Mouse (Mus musculus) macrophage (primary cell): Measurements from ENCODE around the gene Usp50. TPM values are rescaled to one million over a fixed set of nuclear protein-coding genes. Genes with fewer than 3 reads are reported as not detected.

ENCODE experiments used
- H3K27ac ChIP-seq: fragments of 350-480 bp; formaldehyde crosslinking; 2 replicates; pipeline ENCODE4 v1.9.0; 2021
- H3K36me3 ChIP-seq: fragments of 350-480 bp; formaldehyde crosslinking; 2 replicates; pipeline ENCODE4 v1.9.0; 2021; ENCODE audit errors: inconsistent target
- H3K4me3 ChIP-seq: fragments of 350-480 bp; formaldehyde crosslinking; 2 replicates; pipeline ENCODE4 v1.9.0; 2021; ENCODE audit errors: inconsistent target
- H3K79me2 ChIP-seq: fragments of 350-480 bp; formaldehyde crosslinking; 2 replicates; pipeline ENCODE4 v1.9.0; 2021; ENCODE audit errors: inconsistent target
- WGBS: methylation state at CpG from one replicate; pipeline ENCODE4 v1.1.7; 2026; ENCODE audit warnings: inconsistent platforms; ENCODE audit not compliant: missing documents; 5-methylcytosine and 5-hydroxymethylcytosine counted together
- polyA plus RNA-seq: library from polyadenylated mRNA; stranded (reverse); fragments of 250-400 nt; gene quantifications from 3 replicates; pipeline ENCODE4 v1.2.4, GENCODE M21; 2018; ENCODE audit warnings: inconsistent platforms

Usp50 gene
- polyA plus RNA-seq, 1 experiment from 2014 or later = not detected

DNA sequence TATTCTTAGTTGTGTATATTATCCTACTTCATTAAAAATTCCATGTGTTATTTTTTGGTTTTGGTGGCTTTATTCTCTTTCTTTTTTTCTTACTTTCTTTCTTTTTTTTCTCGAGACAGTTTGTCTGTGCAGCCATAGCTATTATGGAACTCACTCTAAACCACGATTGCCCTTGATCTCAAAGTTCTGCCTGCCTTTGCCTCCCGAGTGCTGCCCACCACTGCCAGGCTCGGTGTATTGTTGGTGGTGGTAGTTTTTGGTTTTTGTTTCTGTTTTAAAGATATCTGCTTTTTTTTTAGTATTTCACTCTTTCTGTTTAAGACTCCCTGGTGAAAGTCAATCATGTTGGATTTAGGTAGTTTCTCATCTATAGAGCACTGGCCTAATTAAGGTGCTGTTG, 74.9 kb downstream of the Usp50 start:
- Histone ChIP-seq H3K27ac (0 out of 2 replicates have a peak overlapping the region, but pooled peaks have one; percentile 63), H3K4me3 (peak overlapping the region; percentile 65), H3K79me2 (peaks cover 59% of the 10 kb centered on the region), H3K36me3 (no peaks in the 10 kb centered on the region)
- 0% methylated on average over 2 of the region's 4 CpGs for whole genome bisulfite sequencing

DNA sequence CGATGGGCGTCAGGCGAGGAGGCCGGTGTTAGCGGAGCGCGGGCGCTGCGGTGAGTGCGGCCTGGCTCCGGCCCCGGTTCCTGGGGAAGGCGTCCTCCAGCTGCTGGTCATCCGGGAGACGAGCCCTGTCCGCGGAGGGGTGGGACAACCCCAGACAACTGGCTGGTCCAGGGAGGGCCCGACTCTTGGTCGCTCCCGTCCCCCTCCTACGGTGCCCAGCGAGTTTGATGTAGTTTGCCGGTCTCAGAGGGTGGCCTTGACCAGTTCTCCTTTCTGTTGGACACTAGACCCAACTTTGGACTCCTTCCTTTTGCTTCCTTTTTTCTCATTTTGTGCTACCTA, 75.9 kb downstream of the Usp50 start:
- Histone ChIP-seq H3K79me2 (peaks cover 51% of the 10 kb centered on the region), H3K27ac (peak overlapping the region; percentile 63), H3K36me3 (no peaks in the 10 kb centered on the region), H3K4me3 (peak overlapping the region; percentile 65)
- WGBS = under 1% methylated on average over 22 of the region's 23 CpGs

DNA sequence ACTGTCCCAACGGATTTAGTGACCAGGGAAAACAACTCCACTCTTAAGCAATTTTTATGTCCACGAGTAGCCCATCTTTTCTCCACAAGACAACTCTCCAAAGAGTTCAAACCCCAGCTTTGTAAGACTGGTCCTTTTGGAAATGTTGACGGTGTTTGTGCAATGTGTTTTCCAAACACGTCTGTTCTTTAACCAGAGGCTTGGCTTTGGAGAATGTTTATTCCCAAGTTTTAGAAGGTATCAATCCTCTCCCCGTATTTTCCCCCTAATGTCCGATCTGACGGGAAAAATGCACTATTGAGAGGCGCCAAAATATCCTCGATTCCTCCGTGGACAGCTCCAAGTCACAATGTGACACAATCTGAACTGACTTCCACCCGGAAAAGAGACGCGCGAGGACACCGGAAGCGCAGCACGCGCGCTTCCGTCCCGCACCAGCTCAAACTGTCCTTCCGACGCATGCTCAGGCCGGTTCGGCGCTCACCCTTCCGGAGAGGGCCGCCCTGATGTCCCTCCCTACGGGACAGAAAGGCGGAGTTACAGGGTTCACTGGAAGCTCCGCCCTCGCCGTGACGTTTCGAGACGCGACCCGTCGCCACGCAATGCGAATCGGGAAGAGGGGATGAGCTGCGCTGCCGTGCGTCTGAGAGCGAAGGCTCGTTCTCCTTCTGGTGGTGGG, 76.4 kb downstream of the Usp50 start, which contains the start of gene Usp8:
TSS of gene Usp8 (plus strand) at position 570 of the 679 bp plus-strand sequence.
- Histone ChIP-seq H3K36me3 (no peaks in the 10 kb centered on the region), H3K27ac (peak within 1 kb of the TSS; percentile 63), H3K4me3 (peak within 1 kb of the TSS; percentile 65), H3K79me2 (peaks cover 46% of the 10 kb centered on the region)
- 4% methylated on average over 47 of the region's 47 CpGs for WGBS

DNA sequence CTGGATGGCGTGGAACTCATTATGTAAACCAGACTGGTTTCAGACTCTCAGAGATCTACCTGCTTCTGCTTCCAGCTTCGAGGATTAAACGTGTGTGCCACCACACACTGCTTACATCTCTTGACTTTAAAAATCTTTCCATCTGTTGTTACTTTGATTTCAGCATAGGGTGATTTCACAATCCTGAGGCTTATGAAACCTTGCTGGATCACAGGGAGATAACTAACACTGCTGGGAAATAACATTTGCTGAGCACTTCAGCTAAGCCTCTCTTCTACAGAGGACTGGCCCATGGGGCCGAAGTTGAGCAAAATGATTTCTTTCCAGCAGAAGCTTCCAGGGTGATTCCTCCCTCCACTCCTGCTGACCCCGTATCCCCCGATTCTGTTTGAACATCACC, 88.0 kb downstream of the Usp50 start:
- WGBS = 49% methylated on average over 6 of the region's 6 CpGs
- H3K79me2 ChIP-seq = no peaks in the 10 kb centered on the region
- H3K4me3 ChIP-seq = no peak overlapping the region
- no peaks in the 10 kb centered on the region for H3K36me3 ChIP-seq
- H3K27ac ChIP-seq = no peak overlapping the region

DNA sequence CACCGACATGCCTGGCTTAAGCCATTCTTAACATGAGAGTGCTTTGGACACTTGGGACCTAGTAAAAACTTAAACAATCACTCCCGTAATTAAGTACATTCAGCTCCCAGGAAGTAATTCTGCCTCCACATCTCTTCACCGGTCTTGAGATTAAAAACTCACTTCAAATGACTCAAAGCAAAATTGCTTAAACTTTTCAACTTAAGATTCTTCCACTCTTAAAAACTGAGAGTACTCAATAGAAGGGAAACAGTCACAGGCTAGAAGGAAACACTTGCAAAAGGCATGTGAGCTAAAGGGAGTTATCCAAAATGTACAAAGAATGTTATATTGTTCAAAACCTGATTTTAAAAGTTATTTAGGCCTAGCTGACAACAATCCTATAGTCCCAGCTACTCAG, 92.0 kb downstream of the Usp50 start:
- H3K4me3 ChIP-seq = no peak overlapping the region
- WGBS = 94% methylated on average over 3 of the region's 3 CpGs
- H3K79me2 ChIP-seq = no peaks in the 10 kb centered on the region
- H3K27ac ChIP-seq = no peak overlapping the region
- H3K36me3 ChIP-seq = no peaks in the 10 kb centered on the region

DNA sequence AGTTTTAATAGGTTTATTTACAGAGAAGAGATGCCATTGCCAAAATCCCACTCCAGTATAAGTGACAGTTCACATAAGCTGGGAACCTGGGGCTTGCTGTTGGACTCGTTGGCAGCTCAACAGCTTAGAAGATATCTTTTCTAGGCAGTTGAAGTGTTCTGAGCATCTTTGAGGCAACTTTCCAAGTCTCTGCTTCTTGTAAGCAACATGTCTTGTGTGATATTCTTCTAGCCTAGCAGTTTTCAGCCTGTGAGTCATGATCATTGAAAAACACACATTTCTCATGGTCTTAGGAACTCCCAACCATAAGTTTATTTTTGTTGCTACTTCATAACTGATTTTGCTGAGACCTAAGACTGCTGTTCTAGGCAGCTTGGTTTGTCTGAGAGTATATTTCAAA, 100.3 kb downstream of the Usp50 start:
- no peak overlapping the region for H3K4me3 ChIP-seq
- peak overlapping the region; percentile 86 for H3K27ac ChIP-seq
- 85% methylated on average over 1 of the region's 1 CpGs for WGBS
- no peaks in the 10 kb centered on the region for H3K36me3 ChIP-seq
- peaks cover 56% of the 10 kb centered on the region for H3K79me2 ChIP-seq

DNA sequence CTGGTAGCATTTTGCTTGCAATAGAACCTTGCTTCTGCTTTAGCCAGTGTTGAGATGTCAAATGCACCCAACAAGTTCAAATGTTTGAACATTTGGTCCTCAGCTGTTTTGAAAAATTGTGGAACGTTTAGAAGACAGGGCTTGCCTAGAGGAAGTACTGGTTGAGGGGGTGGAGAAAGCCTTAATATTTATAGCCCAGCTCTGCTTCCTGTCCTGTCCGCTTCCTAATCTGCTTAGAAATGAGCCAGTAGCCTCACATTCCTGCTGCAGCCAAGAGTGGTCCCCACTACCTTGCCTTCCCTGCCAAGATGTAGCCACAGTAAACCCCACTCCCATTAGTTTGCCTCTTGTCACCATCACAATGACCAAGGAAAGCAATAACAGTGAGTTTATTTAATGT, 100.9 kb downstream of the Usp50 start:
- Histone ChIP-seq H3K4me3 (no peak overlapping the region), H3K36me3 (no peaks in the 10 kb centered on the region), H3K79me2 (peaks cover 62% of the 10 kb centered on the region), H3K27ac (peak overlapping the region; percentile 86)
- WGBS = 0% methylated on average over 2 of the region's 2 CpGs

DNA sequence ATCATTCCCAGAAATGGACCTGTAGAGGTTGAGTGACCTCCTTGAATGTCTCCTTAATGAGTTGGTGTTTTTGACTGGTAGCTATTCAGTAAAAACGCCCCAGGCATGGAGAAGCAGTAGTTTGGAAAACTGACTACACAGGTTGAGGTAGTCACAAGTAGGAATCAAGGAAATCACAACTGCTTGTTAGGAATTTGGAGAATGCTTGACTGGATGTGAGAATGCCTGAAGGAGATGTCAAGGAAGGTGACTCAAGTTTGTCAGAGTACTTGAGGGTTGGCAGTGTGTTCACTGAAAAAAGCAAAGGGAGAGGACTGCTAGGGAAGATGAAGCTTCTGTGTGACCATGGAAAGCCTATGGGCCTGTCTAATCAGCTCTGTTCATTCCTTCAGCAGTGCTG, 105.9 kb downstream of the Usp50 start:
- H3K36me3 ChIP-seq = no peaks in the 10 kb centered on the region
- 82% methylated on average over 1 of the region's 1 CpGs for WGBS
- peaks cover 82% of the 10 kb centered on the region for H3K79me2 ChIP-seq
- H3K27ac ChIP-seq = no peak overlapping the region
- no peak overlapping the region for H3K4me3 ChIP-seq

DNA sequence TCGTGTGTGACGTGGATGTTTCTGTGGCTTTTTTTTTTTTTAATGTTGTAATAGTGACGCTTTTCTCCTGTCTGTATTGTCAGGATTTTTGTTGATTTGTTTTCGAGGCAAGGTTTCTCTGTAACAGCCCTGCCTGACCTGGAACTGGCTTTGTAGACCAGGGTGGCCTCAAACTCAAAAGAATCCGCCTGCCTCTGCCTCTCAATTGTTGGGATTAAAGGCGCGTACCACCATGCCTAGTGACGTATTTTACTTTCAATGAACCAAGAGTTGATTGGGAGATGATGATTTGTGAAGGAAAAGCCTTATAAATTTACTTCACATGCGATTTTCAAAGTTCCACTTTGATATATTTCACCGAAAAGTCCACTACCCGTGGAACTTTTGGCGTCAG, 107.2 kb downstream of the Usp50 start, which contains the start of gene Gabpb1:
TSS of gene Gabpb1 (minus strand) at position 216 of the 394 bp plus-strand sequence.
- peak within 1 kb of the TSS; percentile 96 for H3K4me3 ChIP-seq
- H3K36me3 ChIP-seq = no peaks in the 10 kb centered on the region
- H3K27ac ChIP-seq = peak within 1 kb of the TSS; percentile 85
- peaks cover 89% of the 10 kb centered on the region for H3K79me2 ChIP-seq
- WGBS = 14% methylated on average over 12 of the region's 12 CpGs

DNA sequence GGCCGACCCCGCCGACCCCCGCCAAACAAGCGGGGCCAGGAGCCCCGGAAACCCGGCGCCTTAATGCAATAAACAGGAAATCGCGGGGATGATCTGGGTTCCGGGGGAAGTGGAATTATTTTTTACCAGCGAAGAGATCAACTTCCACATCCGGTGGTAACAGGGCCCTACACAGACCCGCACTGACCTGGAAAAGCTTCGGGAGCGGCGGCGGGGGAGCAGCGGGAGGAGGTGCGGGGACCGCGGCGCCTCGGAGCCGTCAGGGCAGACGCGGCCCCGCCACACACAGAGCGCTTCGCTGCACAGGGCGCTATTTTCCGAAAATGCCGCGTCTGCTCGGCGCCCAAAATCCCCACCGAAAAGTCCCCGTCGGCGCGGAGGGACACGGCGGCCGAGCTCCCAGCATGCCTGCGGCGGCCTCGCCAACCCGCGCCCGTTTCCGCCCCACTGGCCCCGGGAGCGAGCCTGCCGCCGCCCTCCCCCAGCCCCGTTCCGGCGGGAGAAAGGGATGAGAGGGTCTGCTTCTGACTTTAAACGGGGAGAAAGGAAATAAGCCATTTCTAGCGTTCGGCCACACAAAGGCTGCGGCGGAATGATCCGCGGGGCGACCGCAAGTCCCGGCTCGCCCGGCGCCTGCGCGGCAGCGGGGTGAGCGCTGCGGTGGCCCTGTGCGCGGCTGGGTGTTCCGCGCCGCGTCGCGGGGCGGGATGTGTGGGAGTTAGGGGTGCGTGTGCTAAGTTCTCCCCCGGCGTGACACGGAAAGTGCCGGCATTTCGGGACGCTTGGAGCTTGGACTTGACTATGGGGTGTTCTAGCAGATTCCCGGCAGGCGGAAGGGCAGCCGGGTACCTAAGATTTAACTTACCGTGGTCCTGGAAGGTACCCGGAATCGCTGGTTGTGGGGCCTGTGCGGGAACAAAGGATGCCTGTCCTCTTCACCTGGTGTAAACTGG, 107.8 kb downstream of the Usp50 start:
- Histone ChIP-seq H3K36me3 (no peaks in the 10 kb centered on the region), H3K27ac (peak overlapping the region; percentile 85), H3K79me2 (peaks cover 89% of the 10 kb centered on the region), H3K4me3 (peak overlapping the region; percentile 96)
- WGBS = under 1% methylated on average over 99 of the region's 99 CpGs

DNA sequence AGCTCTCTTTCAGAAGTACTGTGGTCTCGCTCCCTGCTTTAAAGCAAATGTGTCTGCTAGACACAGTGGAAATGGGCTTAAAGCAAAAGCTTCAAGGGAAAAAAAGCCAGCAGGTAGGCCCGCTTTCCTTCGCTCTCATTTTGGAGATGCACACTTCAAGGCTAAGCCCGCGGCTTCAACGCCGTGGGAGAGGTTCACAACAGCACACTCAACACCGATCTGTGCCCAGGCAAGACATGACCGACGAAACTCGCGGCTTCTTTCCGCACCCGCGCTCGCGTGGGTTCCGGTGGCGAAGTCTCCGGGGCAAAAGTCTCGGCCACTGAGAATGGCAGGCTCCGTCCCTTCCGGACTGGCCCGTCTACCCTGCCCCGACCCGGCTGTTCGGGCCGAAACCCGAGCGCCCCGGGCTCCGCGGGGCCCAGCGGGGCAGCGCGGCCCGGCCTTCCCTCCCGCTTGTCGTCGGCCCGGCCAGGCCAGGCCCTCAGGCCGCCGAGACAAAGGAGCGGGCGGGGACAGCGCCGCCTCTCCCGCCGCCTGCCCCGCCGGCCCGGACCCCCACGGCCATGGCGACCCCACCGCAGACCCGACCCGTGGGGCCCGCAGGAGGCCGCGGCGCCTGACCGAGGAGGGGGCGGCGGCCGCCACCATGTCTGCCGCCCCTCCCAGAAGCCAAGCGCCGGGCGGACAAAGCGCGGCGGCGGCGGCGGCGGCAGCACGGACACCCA, 108.7 kb downstream of the Usp50 start:
- 0% methylated on average over 64 of the region's 77 CpGs for WGBS
- peak overlapping the region; percentile 96 for H3K4me3 ChIP-seq
- H3K27ac ChIP-seq = peak overlapping the region; percentile 93
- H3K79me2 ChIP-seq = peaks cover 89% of the 10 kb centered on the region
- H3K36me3 ChIP-seq = no peaks in the 10 kb centered on the region

DNA sequence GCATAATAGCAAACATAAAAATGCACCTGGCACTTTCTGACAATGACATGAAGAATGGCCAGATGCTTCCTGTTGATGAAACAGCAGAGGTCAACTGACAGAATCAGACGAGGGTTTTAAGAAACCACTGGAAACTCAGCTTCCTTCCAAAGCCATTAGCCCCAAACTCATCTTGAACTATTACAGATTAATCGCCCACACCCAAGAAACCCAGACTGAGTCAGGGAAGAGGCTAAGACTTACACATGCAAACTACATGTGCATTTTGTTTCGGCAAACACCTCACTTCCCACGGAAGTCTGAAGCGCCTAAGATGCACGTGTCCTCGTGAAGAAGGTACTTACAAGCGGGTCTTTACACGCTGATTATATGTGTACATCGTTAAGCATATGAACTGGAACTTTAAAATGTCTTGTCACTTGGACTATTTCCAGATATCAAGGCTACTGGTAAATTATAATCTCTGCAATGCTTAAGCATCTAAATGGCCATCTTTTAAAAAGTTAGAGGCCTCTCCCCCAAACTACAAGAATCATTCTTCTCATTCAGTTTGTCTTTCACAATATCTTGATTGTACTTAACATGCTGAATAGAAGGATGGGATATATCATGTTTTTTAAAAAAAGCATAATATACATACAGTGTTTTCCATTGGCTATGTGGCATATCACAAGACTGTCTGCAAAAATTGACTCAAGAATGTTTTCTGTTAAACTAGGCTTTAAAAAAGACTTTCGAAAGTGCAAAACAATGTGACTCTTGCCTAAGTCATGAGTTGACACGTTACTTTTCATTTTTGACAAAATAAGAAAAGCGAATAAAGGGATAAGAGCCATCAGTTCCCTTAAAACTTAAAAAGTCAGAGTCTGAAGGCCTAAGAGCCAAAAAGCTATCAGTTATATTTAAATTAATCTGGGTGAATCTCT, 109.7 kb downstream of the Usp50 start:
- whole genome bisulfite sequencing = 2% methylated on average over 13 of the region's 13 CpGs
- peak overlapping the region; percentile 88 for H3K4me3 ChIP-seq
- no peaks in the 10 kb centered on the region for H3K36me3 ChIP-seq
- peaks cover 89% of the 10 kb centered on the region for H3K79me2 ChIP-seq
- peak overlapping the region; percentile 93 for H3K27ac ChIP-seq

DNA sequence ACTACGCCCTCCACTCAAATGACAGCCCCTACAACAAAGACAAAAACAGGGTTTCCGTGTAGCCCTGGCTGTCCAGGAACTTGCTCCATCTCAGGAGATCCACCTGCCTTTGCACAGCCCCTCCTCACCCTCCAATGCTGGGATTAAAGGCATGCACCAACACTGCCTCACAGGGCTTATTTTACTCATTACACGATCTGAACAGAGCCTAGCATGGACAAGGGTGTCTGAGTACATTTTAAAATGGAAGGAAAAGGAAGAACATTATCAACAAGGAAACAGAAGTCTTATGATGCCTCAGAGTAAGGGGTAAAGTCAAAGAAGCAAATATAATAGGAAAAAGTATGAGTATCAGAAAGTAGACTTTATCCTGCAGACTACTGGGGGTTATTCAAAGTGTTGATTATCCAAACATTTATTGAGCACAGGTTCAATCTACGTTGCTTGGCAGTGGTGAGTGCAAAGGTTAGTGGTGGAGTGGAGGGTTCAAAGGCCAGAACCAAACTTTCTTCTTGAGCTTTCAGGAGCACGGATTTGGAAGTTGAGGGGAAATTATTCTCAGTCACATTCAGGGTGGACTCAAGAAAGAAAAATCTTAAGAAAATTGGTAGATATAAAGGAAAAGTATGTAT, 114.5 kb downstream of the Usp50 start:
- no peak overlapping the region for H3K27ac ChIP-seq
- 84% methylated on average over 5 of the region's 5 CpGs for WGBS
- peaks cover 90% of the 10 kb centered on the region for H3K79me2 ChIP-seq
- H3K36me3 ChIP-seq = no peaks in the 10 kb centered on the region
- no peak overlapping the region for H3K4me3 ChIP-seq
